Mouse (Mus musculus) brain, adult 2 months (tissue): ENCODE results near the gene Aff2.
A peak's percentile ranks its signal among the peaks of the same experiment; 100 is the strongest.

Experiments
- DNase-seq: peaks from one replicate; pipeline ENCODE4 v3.0.0; 2011; ENCODE audit warnings: low read depth, low spot score

Gene Aff2

DNA sequence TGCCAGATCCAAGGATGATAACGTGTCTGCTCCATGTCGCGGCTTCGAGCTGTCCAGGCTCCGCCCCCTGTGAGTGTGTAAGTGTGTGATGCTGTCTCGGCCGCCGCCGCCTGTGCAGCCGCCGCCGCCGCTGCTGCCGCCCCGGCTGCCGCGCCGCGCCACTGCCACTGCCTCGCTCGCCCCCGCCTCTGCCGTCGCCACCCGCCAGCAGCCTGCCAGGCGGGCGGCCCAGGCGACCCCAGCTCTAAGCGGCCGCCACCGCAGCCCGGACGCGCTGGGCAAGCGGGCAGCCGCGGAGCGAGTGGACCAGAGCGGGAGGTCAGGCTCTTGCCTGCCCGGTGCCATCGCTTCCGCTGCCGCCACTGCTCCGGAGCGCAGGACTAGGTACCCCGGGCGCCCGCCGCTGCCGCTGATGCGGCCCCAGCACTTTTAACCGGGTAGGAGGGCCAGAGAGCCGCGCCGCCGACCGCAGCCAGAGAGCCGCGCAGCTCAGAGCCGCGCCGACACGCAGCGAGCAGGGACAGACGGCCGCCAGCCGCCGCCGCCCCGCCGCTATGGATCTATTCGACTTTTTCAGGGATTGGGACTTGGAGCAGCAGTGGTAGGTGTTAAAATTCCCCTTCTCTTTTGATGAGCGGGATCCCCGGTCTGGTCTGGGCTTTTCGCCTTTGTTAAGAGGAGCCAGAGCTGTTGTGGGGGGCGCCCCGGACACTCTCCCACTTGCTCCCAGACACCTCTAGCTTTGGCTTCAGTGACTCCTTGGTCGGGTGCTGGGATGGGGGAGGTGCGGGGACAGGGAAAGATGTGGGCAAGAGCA, at the start of gene Aff2:
TSS of gene Aff2 (plus strand) at position 57 of the 817 bp plus-strand sequence.
- peak; percentile 73 for DNase-seq

DNA sequence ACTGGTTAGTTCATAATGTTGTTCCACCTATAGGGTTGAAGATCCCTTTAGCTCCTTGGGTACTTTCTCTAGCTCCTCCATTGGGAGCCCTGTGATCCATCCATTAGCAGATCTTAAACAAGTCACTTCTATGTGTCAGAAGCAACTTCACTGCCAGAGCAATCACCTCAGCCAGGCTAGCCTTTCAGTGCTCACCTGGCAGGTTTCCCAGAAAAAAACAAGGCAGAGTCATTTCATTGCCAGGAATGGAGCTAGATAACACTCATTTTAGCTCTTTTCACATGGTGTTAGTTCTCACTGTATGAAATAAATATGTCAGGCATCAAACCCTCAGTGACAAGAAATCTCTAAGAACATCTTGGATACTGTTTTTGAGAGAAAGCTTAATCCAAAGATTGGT, 22.8 kb upstream of the Aff2 start:
- peak; percentile 7 for DNase-seq

DNA sequence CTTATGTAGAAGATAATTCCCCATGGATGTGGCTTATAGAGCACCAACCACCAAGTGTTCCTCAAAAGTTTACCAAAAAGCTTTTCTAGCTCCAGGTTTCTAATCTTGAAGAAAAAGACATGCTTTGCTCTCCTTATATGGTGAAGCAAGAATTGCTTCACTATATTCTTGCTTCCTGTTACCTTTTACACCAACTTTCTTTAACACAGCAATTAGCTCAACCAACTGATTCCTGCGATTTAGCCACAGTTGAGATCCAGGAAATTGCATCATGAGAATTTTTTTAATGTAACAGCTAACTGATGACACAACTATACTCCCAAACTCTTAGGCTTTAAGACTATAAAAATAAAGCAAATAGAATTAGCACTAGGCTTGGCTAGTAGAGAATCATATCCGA, 4.5 kb upstream of the Aff2 start:
- no peak for DNase-seq

DNA sequence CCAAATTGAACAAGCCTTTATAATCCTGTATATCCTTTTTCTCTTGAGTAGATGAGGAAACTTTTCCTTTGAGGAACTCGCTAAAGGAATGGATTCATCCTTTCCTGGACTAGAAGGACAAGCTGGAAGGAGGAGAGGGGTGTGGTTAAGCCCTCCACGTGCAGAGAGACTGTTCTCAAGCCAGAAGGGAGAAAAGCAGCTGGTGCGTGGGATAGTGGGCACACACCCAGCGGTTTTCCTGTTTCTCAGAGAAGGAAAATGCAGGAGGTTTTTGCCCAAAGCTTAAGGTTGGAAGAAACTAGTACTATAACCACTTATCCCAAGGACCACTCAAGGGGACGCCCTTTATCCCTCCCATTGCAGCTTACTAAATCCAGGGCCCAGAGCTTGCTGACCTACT, 734 bp upstream of the Aff2 start:
- DNase-seq = peak; percentile 76

DNA sequence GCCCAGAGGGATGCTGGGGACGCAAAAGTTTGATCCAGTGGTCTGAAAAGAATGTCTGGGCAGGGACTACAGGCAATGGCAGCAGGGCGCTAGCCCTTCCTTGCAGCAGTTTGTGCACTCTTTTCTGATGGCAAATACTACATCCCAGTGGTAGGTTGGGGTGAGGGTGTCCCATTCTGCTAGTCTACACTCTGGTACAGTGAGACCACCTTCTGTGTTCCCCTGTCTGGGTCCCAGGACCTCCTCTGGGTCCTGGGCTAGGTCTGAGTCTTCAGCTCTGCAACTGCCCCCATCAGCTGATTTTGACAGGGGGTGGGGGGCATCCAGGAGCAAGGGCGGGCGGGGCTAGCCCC, 233 bp upstream of the Aff2 start:
- DNase-seq = no peak

DNA sequence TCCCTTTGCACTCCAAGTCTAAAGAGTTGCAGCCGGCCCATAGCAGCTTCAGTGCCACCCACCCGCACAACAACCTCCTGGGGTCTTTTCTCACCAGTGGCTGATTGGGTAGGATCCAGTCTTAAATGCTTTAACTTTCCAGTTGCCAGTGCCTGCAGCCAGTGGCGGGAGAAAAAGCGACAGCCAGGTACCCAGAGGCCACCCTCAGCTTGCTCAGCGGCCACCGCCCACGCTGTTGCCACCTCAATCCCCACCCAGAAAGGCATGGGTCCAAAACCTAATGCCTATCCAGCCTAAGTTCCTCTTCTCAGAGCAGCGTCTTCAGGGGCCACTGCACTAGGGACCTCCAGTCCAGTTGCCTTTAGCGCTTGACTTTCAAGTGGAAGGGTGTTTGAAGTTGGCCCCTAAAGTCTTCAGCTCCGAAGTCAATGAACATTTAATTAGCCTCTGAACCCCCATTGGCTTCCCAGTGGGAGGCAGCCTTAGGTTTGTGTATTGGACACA, 1.0 kb downstream of the Aff2 start:
- DNase-seq = peak; percentile 16

DNA sequence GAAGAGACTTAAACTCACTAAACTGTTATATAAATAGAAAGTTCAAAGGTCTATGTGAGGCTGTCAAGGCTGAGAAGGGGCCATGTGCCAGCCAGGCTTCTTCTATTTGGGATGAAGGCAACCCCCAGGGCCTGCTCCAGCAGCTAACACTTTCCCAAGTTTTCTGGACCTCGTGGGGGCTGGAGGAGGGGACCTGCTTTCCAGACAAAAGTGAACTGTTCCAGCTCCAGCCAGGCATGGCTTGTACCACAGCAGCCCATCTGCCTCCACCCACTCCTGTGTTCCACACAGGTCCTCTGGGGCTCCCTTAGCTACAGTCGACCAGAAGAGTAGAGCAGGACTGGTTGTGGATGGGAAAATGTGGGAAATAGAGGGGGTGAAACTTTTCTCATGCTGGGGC, 4.1 kb downstream of the Aff2 start:
- DNase-seq = no peak

DNA sequence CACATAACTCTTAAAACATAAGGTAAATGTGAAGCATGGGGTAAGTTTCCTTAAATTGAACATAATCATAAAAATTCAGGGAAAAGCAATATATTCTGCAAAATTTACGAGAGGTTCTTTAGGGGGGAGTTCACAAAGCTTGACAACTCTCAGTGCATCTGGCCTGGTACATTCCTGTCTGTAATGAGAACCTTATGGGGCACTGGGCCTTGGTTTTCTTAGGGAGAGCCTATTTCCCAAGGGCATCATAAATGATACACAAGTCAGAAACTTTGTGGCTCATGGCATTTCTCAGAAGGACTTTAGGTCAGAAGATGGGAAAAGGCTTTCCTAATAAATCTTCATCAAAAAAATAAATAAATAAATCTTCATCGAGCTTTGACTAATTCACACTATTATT, 13.2 kb downstream of the Aff2 start:
- no peak for DNase-seq

DNA sequence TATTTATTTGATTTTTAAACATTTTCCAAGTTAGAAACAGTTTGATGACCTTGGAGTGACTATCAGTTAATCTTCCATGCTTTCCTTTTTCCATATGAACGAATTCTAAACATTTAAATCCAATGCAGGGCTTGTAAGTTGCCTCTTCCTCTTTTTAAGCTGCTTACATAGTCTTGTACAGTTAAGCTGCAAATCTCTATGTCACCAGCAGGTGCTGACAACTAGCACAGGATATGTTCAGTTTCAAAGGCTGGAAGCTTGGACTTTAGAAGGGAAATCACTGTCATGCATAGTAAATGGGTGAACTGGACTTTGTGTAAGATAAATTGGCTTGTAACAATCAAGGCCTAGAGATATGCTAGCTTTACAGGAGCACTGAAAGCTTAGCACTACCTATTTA, 29.6 kb downstream of the Aff2 start:
- DNase-seq = peak; percentile 24

DNA sequence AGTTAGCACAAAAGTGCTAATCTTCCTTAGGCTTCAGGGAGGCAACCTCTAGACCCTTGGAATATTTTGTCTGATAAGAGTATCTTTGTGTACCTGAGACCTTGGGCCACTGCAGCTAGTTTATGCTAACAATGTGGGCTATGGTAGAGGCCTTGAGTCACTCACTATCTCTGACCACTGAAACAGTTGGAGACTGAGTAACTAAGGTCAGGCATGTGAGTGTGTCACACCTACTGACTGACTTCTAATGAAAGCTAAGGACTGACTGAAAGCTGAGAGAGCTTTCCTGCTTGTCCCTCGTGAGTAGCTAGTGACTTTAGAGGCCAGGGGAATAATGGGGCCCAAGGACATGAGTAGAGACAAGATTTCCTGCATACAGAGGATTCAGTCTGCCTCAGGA, 54.9 kb downstream of the Aff2 start:
- no peak for DNase-seq

DNA sequence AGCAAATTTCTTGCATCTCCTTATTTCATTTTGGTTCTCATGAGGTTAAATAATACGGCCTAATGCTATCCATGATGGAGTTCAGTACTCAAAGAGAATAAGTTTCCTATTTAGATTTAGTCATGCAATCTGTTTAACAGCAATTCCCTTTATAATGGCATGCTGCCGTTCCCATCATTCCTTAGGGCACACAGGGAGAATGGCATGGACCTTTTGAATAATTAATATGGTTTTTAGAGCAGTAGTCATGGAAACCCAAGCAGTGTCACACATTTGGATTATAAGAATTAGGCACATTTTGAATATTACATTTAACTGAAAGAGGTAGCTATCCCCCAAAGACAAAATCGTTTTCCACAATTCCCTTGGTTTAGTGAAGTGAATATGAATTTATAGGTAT, 78.3 kb downstream of the Aff2 start:
- DNase-seq = no peak

DNA sequence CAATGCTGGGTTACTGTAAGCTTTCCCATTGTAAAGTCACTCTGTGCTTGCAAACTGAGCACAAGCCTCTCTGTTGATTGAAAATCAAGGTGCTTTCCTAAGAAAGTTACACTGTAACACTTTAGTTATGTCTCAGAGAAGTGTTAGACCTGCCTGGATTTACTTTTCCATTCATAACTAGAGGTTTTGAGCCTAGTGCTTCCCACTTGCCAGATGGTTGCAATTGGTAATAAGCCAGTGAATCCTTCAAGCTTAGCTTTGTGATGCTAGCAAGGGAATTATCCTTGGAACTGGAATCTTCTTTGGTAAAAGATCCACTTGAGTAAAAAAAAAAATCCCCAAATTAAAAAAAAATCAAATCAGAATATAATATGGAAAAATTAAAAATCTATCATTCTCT, 81.8 kb downstream of the Aff2 start:
- peak; percentile 77 for DNase-seq

DNA sequence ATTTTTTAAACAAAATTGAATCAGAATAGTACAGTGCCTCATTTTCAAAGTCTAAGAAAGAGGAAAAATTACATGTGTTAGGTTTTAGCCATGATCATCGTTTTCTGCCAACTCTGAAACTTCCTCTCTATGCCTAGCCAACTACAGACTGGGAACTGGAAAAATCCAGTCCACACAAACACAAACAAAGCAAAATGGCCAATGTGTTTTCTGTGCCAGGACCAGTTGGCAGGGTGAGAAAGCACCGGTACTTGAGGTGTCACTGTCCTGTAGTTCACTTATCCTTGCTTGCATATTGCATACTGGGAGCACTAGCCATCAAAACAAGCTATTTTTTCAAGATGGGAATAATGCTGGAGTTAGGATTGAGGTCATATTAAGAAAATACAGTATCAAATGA, 100.8 kb downstream of the Aff2 start:
- peak; percentile 8 for DNase-seq

DNA sequence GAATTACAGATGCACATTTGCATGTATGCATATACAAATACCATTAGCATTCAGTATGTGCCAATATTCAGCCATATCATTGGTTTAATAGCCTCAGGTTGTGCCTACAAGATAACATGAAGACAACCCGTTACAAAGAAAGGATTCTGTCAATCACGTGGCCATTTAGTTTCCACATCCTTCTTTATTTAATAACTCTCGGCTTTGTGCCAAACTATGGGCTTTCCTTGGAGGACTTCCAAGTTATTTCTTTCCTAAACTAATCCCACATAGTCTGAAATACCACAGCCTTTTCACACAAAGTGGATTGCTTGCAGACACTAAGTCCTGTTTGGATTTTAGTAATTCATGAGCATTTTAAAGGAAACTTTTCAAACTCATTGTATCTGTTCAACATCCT, 142.0 kb downstream of the Aff2 start:
- DNase-seq = no peak

DNA sequence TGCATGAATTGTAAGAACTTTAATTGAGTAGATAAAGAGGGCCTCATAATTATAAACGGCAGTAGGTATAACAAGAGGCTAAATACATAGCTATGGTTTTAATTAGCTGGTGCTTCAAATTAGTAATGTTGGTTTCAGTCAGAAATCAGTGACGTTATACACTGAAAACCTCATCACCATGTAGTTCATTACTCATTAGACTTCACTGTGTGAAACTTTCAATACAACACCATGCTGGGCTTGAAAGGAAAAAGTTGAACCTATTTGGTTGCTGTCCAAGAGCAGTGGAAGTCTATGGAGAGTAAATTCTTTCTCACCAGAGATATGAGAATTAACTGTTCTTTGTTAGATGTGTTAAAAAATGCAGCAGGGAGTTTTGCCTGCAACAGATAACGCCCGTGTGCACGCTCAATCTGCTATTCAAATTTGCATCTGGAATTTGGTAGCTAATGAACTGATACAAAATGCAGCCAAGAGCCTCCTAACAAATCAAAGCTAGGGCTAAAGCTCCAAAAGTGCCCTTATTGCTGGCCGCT, 158.0 kb downstream of the Aff2 start:
- no peak for DNase-seq

DNA sequence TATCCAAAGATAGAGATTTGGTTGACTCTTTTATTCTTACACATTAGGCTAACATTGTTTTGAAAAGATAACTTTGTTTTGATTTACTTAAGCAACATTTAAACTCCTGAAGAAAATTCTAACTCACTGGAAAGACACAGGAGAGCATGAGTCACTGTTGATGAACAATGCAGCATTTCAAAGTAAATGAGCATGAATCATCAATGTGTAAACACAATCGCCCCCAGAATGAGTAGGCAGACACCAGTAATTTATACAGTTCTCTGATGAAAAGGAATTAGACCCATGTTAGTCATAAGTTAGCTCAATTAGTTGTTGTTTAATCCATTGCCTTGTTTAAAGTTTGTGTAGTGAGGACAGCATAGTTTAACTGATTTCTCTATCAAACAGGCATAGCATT, 180.7 kb downstream of the Aff2 start:
- peak; percentile 68 for DNase-seq

DNA sequence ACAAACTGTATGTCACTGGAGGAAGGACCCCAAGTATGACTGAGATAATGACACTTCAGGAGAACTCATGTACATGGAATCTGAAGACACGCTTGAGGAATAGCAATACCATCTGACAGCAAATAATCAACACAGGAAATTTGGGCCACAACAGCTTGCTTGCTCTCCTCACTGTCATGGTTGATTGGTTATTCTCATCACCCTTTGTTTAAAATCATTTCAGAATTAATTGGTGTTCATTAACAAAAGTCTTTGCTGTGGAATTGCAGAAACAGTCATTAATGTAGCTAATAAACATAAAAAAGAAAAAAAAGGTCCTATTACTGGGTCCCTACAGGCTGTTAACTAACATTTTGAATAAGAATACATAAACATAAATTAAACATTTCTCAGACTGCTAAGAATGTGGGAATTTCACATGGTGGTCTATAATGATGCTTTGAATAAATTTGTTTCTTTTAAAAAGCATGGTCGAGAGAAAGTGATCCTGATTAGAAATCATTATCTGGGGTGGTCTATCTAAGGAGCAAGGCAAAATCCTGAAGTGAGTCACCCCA, 219.9 kb downstream of the Aff2 start:
- no peak for DNase-seq

DNA sequence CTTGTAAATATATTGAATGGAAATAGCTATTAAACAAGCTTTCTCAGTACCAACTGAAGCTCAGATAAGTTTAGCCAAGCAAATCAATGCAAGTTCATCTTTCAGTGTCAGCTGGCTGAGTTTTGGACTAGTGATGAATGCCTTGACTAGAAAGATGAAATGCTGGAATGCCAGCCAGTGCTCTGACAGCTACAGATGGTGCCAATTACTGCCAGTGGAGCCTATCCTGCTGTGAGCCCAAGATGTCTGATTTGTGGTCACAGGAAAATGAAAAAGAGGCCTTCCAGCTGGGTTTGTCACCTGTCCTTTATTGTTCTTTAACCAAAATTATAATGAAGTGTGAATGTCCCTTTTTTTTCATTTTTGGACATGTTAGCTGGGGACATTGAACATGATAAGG, 248.7 kb downstream of the Aff2 start:
- peak; percentile 72 for DNase-seq

DNA sequence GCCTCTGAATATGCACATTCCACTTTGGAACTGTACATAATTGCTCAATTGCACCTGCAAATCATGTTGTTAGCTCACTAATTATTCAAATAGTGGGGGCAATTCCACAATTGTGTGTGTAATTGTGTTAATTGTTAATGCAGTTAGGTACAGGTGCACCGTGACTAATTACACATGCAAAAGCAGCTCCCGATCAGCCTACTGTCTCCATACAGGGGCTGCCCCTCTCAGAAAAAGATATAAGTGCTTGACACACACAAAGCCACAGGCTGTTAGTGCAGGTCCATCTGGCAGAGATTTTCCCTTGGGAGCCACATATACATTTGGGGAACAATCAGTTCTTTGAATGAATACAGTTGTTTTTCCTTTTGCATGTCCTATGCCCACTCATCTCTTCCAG, 302.9 kb downstream of the Aff2 start:
- DNase-seq = no peak

DNA sequence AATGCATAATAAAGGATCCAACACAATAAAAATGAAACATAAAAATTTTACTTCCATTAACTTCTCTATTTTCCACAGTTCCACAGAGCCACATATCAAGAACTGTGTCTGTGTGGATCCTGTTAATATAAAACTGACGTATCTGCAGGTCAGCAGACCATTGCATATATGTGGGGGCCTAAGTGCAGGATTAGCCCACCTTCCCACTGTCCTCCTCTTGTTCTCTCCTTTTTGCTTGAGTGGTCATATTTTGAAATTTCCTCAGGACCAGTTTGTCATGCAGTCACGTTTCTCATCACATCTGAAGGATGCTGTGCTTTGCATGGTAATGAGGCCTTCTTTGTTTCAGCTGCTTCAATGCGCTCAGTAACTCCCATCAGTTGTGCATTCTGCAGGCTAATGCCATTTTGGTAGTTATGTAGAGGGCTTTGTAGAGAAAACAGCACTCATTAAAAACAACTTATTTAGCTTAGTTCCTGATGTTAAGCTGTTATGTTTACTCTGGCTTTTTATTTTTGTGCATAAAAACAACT, 306.1 kb downstream of the Aff2 start:
- DNase-seq = no peak

DNA sequence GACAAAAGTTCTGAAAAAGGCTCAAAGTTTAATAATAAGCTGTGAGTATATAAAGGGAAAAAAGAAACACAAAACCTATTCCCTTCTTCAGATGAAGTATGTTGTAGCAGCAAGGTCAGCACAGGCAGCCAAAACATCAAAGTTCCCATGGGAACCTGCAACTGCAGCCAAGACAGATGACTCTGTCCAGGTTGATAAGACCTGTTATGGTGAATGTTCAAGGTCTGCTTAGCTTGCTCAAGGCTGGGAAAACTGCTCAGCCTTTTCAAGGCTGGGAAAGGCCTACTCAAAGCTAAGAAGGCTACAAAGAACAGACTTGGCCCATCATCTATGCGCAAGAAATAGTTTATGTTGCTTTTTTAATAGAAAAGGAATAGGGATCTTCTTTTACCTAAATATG, 315.6 kb downstream of the Aff2 start:
- DNase-seq = no peak

DNA sequence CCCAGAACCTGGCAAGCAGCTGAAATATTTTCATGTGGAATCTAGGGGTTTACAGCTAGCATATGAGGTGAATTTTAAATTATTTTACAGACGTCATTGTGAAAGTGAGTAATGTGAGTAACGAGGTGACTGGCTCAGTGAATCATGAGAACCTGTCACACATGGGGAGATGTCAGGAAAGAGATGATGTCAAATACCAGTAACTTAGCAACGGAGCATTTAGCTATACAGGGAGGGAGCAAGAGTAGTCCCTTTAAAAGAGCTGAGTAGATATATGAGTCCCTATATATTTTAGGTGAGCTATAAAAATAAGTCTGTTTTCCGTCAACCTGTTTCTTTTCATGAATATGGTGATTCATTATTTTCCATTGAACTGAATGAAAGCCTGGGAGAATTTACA, 338.7 kb downstream of the Aff2 start:
- DNase-seq = peak; percentile 8

DNA sequence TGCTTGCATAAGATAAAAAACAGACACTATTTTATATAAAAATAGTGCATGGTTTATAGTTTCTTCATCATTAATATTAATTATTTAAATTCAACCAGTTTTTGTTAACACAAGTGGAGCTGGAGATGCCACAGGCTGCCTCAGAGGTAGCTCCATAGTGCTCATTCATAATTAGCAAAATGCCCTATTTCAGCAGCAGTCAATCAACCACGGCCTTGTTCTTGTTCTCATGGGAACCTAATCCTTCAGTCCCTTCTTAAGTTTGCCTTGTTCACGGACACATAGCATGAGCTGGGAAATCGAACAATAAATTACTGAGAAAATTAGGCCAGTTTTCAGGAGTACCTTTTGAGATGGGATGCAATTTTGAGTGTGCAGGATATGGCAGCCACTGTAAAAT, 378.9 kb downstream of the Aff2 start:
- no peak for DNase-seq
